Mouse (Mus musculus): ENCODE data around the gene Fuca2. TPM values are rescaled to one million over a fixed set of nuclear protein-coding genes. Genes with fewer than 3 reads are reported as not detected.

Gene Fuca2
- polyA plus RNA-seq, 1 experiment from 2014 or later: 238 TPM

- 100% methylated on average over 1 of the region's 1 CpGs for WGBS (ENCODE audit: missing documents)
- Histone ChIP-seq H3K79me2 (ENCODE audit: inconsistent target) (peaks cover 8% of the 10 kb centered on the region; the same call in 1 of the 2 replicates), H3K4me3 (ENCODE audit: inconsistent target) (no peak overlapping the region), H3K36me3 (ENCODE audit: inconsistent target) (no peaks in the 10 kb centered on the region), H3K27ac (no peak overlapping the region)
Measured at GRCm38 (mm10) chr10:13554316-13554715, 55.0 kb downstream of the Fuca2 start.

- no peaks in the 10 kb centered on the region for H3K79me2 ChIP-seq (ENCODE audit: inconsistent target)
- 54% methylated on average over 12 of the region's 13 CpGs for WGBS (ENCODE audit: missing documents)
- H3K27ac ChIP-seq: no peak overlapping the region
- H3K36me3 ChIP-seq (ENCODE audit: inconsistent target): 0 out of 2 replicates have a peak, but pooled peaks cover 7% of the 10 kb centered on the region
- no peak overlapping the region for H3K4me3 ChIP-seq (ENCODE audit: inconsistent target)
Measured at GRCm38 (mm10) chr10:13560014-13560674, 60.8 kb downstream of the Fuca2 start.

GRCm38 (mm10) chr10:13564364-13565079, 65.2 kb downstream of the Fuca2 start:
- Histone ChIP-seq H3K36me3 (ENCODE audit: inconsistent target) (0 out of 2 replicates have a peak, but pooled peaks cover 7% of the 10 kb centered on the region), H3K4me3 (ENCODE audit: inconsistent target) (no peak overlapping the region), H3K27ac (no peak overlapping the region), H3K79me2 (ENCODE audit: inconsistent target) (no peaks in the 10 kb centered on the region)
- 37% methylated on average over 24 of the region's 24 CpGs for WGBS (ENCODE audit: missing documents)

GRCm38 (mm10) chr10:13565080-13565448, 65.7 kb downstream of the Fuca2 start:
- no peak overlapping the region for H3K27ac ChIP-seq
- no peak overlapping the region for H3K4me3 ChIP-seq (ENCODE audit: inconsistent target)
- 0 out of 2 replicates have a peak, but pooled peaks cover 7% of the 10 kb centered on the region for H3K36me3 ChIP-seq (ENCODE audit: inconsistent target)
- H3K79me2 ChIP-seq (ENCODE audit: inconsistent target): no peaks in the 10 kb centered on the region
- 41% methylated on average over 8 of the region's 8 CpGs for WGBS (ENCODE audit: missing documents)

GRCm38 (mm10) chr10:13566393-13566792, 67.1 kb downstream of the Fuca2 start:
- H3K79me2 ChIP-seq (ENCODE audit: inconsistent target): no peaks in the 10 kb centered on the region
- no peak overlapping the region for H3K4me3 ChIP-seq (ENCODE audit: inconsistent target)
- H3K27ac ChIP-seq: no peak overlapping the region
- H3K36me3 ChIP-seq (ENCODE audit: inconsistent target): 0 out of 2 replicates have a peak, but pooled peaks cover 7% of the 10 kb centered on the region
- 91% methylated on average over 13 of the region's 13 CpGs for WGBS (ENCODE audit: missing documents)

Other genes starting within 250 kb of the Fuca2 start
- 13.3 to 28.1 TPM (median 14.3 TPM) in 3 replicates for gene Phactr2, start 25.1 kb upstream of the Fuca2 start, polyA plus RNA-seq (2018)
- 2.7 to 4.7 TPM (median 2.8 TPM) in 3 replicates for gene Adat2, start 53.4 kb downstream of the Fuca2 start, polyA plus RNA-seq (2018)
- 13.5 to 16.5 TPM (median 15.6 TPM) in 3 replicates for gene Pex3, start 53.6 kb downstream of the Fuca2 start, polyA plus RNA-seq (2018)

All from macrophage (primary cell).